Mouse (Mus musculus) hindbrain, embryonic 14.5 days (tissue): ENCODE results near the gene Zfr2. TPM values are rescaled to one million over a fixed set of nuclear protein-coding genes. Genes with fewer than 3 reads are reported as not detected.

Experiments used
- microRNA-seq: library from miRNA; unstranded; fragments of <30 nt; microRNA quantifications from one replicate; pipeline ENCODE4, GENCODE M21; 2016
- polyA plus RNA-seq: library from polyadenylated mRNA; unstranded; fragments of >200 nt; fragmentation: Nextera tagmentation; extraction: Ambion mirVana; gene quantifications from 2 replicates; pipeline ENCODE4 v1.2.1, GENCODE M21; 2014

Zfr2 gene
- polyA plus RNA-seq, 1 experiment from 2014 or later, result 24.2 TPM

Small RNA genes within 50 kb of the gene (microRNA-seq; reads per million reads assigned to microRNA genes)
- 14.2 reads per million, percentile 33 among the genes with 10 or more reads in this experiment for gene Mir3057

Other genes with a start within 250 kb of the Zfr2 start
- gene Gng7, start 218.2 kb upstream of the Zfr2 start, polyA plus RNA-seq, result 17.7 and 20.9 TPM in 2 replicates
- gene Diras1, start 207.5 kb upstream of the Zfr2 start, polyA plus RNA-seq, result 29.7 and 32.2 TPM in 2 replicates
- gene Slc39a3, start 195.7 kb upstream of the Zfr2 start, polyA plus RNA-seq, result 33.7 and 33.8 TPM in 2 replicates
- gene Sgta, start 173.0 kb upstream of the Zfr2 start, polyA plus RNA-seq, result 260 and 276 TPM in 2 replicates
- gene Thop1, start 163.1 kb upstream of the Zfr2 start, polyA plus RNA-seq, result 35.9 and 37.2 TPM in 2 replicates
- 0.09 and 0.32 TPM in 2 replicates for gene Creb3l3, start 134.3 kb upstream of the Zfr2 start, polyA plus RNA-seq
- gene Map2k2, start 127.2 kb upstream of the Zfr2 start, polyA plus RNA-seq, result 222 and 230 TPM in 2 replicates
- gene Zbtb7a, start 97.9 kb upstream of the Zfr2 start, polyA plus RNA-seq, result 12.4 and 14.4 TPM in 2 replicates
- gene Pias4, start 65.2 kb upstream of the Zfr2 start, polyA plus RNA-seq, result 43.7 and 48.3 TPM in 2 replicates
- 413 and 447 TPM in 2 replicates for gene Eef2, start 56.5 kb upstream of the Zfr2 start, polyA plus RNA-seq
- 68.2 and 76.7 TPM in 2 replicates for gene Dapk3, start 50.1 kb upstream of the Zfr2 start, polyA plus RNA-seq
- 0.33 TPM in 1 of 2 replicates, not detected in the other for gene 4930442H23Rik, start 49.3 kb upstream of the Zfr2 start, polyA plus RNA-seq
- gene Nmrk2, start 31.1 kb upstream of the Zfr2 start, polyA plus RNA-seq, result 0.14 TPM in 1 of 2 replicates, not detected in the other
- 80.2 and 83.1 TPM in 2 replicates for gene Atcay, start 2.3 kb upstream of the Zfr2 start, polyA plus RNA-seq
- 30.2 and 37.0 TPM in 2 replicates for gene Matk, start 19.8 kb downstream of the Zfr2 start, polyA plus RNA-seq
- 136 and 142 TPM in 2 replicates for gene Mrpl54, start 33.8 kb downstream of the Zfr2 start, polyA plus RNA-seq
- gene Apba3, start 33.8 kb downstream of the Zfr2 start, polyA plus RNA-seq, result 26.4 and 31.5 TPM in 2 replicates
- 3.9 and 6.0 TPM in 2 replicates for gene Tjp3, start 58.4 kb downstream of the Zfr2 start, polyA plus RNA-seq
- 137 and 151 TPM in 2 replicates for gene Pip5k1c, start 59.8 kb downstream of the Zfr2 start, polyA plus RNA-seq
- gene Cactin, start 87.9 kb downstream of the Zfr2 start, polyA plus RNA-seq, result 18.7 and 20.6 TPM in 2 replicates
- 4.3 and 5.4 TPM in 2 replicates for gene Tbxa2r, start 95.6 kb downstream of the Zfr2 start, polyA plus RNA-seq
- gene Gipc3, start 110.1 kb downstream of the Zfr2 start, polyA plus RNA-seq, result not detected in 2 replicates
- gene Hmg20b, start 117.3 kb downstream of the Zfr2 start, polyA plus RNA-seq, result 29.0 and 34.0 TPM in 2 replicates
- gene Mfsd12, start 124.3 kb downstream of the Zfr2 start, polyA plus RNA-seq, result 7.8 and 10.0 TPM in 2 replicates
- 0.30 and 0.59 TPM in 2 replicates for gene 4930404N11Rik, start 132.7 kb downstream of the Zfr2 start, polyA plus RNA-seq
- gene Fzr1, start 145.4 kb downstream of the Zfr2 start, polyA plus RNA-seq, result 119 and 125 TPM in 2 replicates
- 68.9 TPM in 2 replicates for gene Dohh, start 151.3 kb downstream of the Zfr2 start, polyA plus RNA-seq
- 5.5 and 5.7 TPM in 2 replicates for gene Gm48551, start 151.3 kb downstream of the Zfr2 start, polyA plus RNA-seq
- gene Gm48552, start 155.8 kb downstream of the Zfr2 start, polyA plus RNA-seq, result 1.9 and 2.2 TPM in 2 replicates
- gene Smim24, start 159.9 kb downstream of the Zfr2 start, polyA plus RNA-seq, result 0.84 and 1.3 TPM in 2 replicates
- 17.3 and 25.8 TPM in 2 replicates for gene Nfic, start 222.5 kb downstream of the Zfr2 start, polyA plus RNA-seq
- gene Celf5, start 249.6 kb downstream of the Zfr2 start, polyA plus RNA-seq, result 46.6 and 55.9 TPM in 2 replicates